In genomic region chr12:104829596-104830282, GRCm38 (mm10) we compare ENCODE assay signal across 8 mouse cellular contexts. TPM values are rescaled to one million over a fixed set of nuclear protein-coding genes. Genes with fewer than 3 reads are reported as not detected.
DNase-seq lines count a peak whose midpoint lies in the region; ATAC-seq and TF ChIP-seq lines count a peak whose summit lies in the region.

No protein-coding gene starts in this region.

- no peak overlapping the region for H3K4me3 ChIP-seq in left cerebral cortex, adult 2 months
- H3K4me3 ChIP-seq in limb, embryonic 12.5 days (replicated peaks): no peak overlapping the region
- H3K4me3 ChIP-seq in neural tube, embryonic 12.5 days: no peak overlapping the region

- 38% methylated on average over 6 of the region's 6 CpGs for WGBS in limb, embryonic 12.5 days
- 40% methylated on average over 6 of the region's 6 CpGs for WGBS in neural tube, embryonic 12.5 days

- H3K27me3 ChIP-seq in limb, embryonic 12.5 days: peaks cover 29% of the 10 kb centered on the region
- H3K27me3 ChIP-seq in neural tube, embryonic 12.5 days (replicated peaks): no peaks in the 10 kb centered on the region

- ATAC-seq in limb, embryonic 12.5 days (ENCODE audit: insufficient number of reproducible peaks, insufficient read depth, low FRiP score, low TSS enrichment, low read depth): no peak
- 0 out of 2 replicates have a peak, but pooled peaks have one; percentile 7 for ATAC-seq in neural tube, embryonic 12.5 days (ENCODE audit: low FRiP score, low read depth)

- DNase-seq in left cerebral cortex, adult 2 months (ENCODE audit: extremely low spot score in 1 of 2, low spot score in 2 of 2): no peak
- no peak for DNase-seq in left cerebral cortex, postnatal 36 days (ENCODE audit: low spot score in 2 of 2)
- DNase-seq in embryo, embryonic 11 days: peak; percentile 63
- DNase-seq in heart, postnatal 25 days (ENCODE audit: low spot score): peak; percentile 66
- no peak for DNase-seq in right cerebral cortex, postnatal 4 days
- DNase-seq in left cerebral cortex, postnatal 4 days: no peak

- intact Hi-C loops in left cerebral cortex, adult 2 months (cut with DNase I): loop anchor here (10.0 kb wide), 1 partner anchor 195 kb away; no protein-coding TSS in a partner anchor
- intact Hi-C loops in left cerebral cortex, postnatal 36 days (cut with DNase I): no loop called here
- intact Hi-C loops in heart, postnatal 25 days (cut with DNase I): loop anchor here (5.0 kb wide), 1 partner anchor 62 kb away; no protein-coding TSS in a partner anchor
- intact Hi-C loops in left cerebral cortex, postnatal 4 days (cut with DNase I): loop anchor here (10.0 kb wide), 1 partner anchor 105 kb away; no protein-coding TSS in a partner anchor

- no peaks in the 10 kb centered on the region for H3K36me3 ChIP-seq in limb, embryonic 12.5 days
- H3K36me3 ChIP-seq in neural tube, embryonic 12.5 days: no peaks in the 10 kb centered on the region

- no peaks in the 10 kb centered on the region for H3K9me3 ChIP-seq in limb, embryonic 12.5 days
- no peaks in the 10 kb centered on the region for H3K9me3 ChIP-seq in neural tube, embryonic 12.5 days

- H3K9ac ChIP-seq in limb, embryonic 12.5 days (replicated peaks): peak overlapping the region; percentile 34; the same call in 1 of the 2 replicates
- no peak overlapping the region for H3K9ac ChIP-seq in neural tube, embryonic 12.5 days

- peaks cover 34% of the 10 kb centered on the region for H3K4me1 ChIP-seq in limb, embryonic 12.5 days (replicated peaks)
- peaks cover 18% of the 10 kb centered on the region for H3K4me1 ChIP-seq in neural tube, embryonic 12.5 days

- no peak overlapping the region for H3K4me2 ChIP-seq in limb, embryonic 12.5 days
- H3K4me2 ChIP-seq in neural tube, embryonic 12.5 days (replicated peaks): no peak overlapping the region

- TF ChIP-seq CTCF in left cerebral cortex, adult 2 months (IDR thresholded peaks at IDR 0.05): peak; percentile 48

- peak overlapping the region; percentile 53 for H3K27ac ChIP-seq in left cerebral cortex, adult 2 months
- no peak overlapping the region for H3K27ac ChIP-seq in limb, embryonic 12.5 days
- no peak overlapping the region for H3K27ac ChIP-seq in neural tube, embryonic 12.5 days

RNA-seq across cellular contexts. Expression of gene Clmn, which starts 35.1 kb away (rescaled TPM):
- total RNA-seq in left cerebral cortex, adult 2 months (2021): 10 to 100 TPM; 43.1 to 51.7 TPM
- 10 to 100 TPM; 45.7 to 53.7 TPM for total RNA-seq in left cerebral cortex, postnatal 36 days (2021)
- 1 to 10 TPM; 2.8 to 3.5 TPM for total RNA-seq in heart, postnatal 25 days (2021)
- polyA plus RNA-seq in limb, embryonic 12.5 days (2016; fragmentation: Nextera tagmentation; extraction: Ambion mirVana): 4.8 and 5.2 TPM in 2 replicates
- polyA plus RNA-seq in neural tube, embryonic 12.5 days (2016; fragmentation: Nextera tagmentation; extraction: Ambion mirVana): 2.0 TPM in 2 replicates
- 10 to 100 TPM in 1 of 2 experiments, 1 to 10 TPM in 1; 8.3 to 10.1 TPM for total RNA-seq in left cerebral cortex, postnatal 4 days (2021)

Comparison
In these comparisons a context has a peak if more than half of its experiments do, and no peak if none do; other contexts are left out.
1. DNase-seq: peak in embryo, embryonic 11 days (single experiment) and heart, postnatal 25 days (single experiment); none in left cerebral cortex, adult 2 months (0 of 2), left cerebral cortex, postnatal 36 days (0 of 2), right cerebral cortex, postnatal 4 days (single experiment) and left cerebral cortex, postnatal 4 days (single experiment).